Comparison of ENCODE assay signal across 8 mouse cellular contexts in the genomic region with DNA sequence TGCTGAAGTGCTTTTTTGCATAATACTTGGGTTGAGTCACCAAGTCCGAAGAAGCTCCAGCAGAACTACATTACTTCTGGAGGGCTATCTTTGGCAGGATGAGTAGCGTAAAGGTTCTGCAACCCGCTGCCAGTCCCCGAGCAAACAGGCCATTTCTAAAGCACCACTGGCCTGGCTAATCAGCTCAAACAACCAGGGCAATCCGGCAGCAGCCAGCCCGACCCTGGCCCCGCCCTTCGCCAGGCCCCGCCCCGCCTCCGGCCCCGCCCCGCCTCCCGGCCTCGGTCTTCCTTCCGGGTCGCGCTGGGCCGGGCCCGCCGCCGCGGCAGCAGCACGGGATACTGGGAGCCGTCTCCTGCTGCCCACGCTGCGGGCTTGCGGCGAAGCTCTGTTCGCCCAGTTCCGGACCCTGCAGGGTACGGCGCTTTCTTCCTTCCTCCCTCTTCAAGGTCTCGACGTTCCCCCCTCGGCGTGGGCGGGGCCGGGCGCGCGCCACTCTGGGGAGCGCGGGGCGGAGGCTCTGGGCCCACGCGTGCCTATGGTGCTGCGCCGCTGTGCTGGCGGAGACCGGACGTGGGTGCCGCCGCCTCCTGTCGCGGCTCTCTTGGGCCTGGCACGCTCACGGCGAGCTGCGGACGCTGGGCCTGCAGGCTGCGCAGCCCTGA. TPM values are rescaled to one million over a fixed set of nuclear protein-coding genes. Genes with fewer than 3 reads are reported as not detected.
DNase-seq lines count a peak whose midpoint lies in the region; ATAC-seq and TF ChIP-seq lines count a peak whose summit lies in the region.

Gene Fbxl4 (plus strand): TSS at position 278 of the 665 bp plus-strand sequence.

- peak; percentile 78 for TF ChIP-seq POLR2A in heart, adult 2 months (IDR thresholded peaks at IDR 0.05; ENCODE audit: insufficient read depth, low read depth, low read length)

- no peak for TF ChIP-seq CTCF in heart, adult 2 months (IDR thresholded peaks at IDR 0.05)

- H3K36me3 ChIP-seq in embryonic facial prominence, embryonic 13.5 days, result no peaks in the 10 kb centered on the region
- H3K36me3 ChIP-seq in heart, adult 2 months (ENCODE audit: control insufficient read depth, insufficient read depth, low read length), result peaks cover 2% of the 10 kb centered on the region; the same call in 1 of the 2 replicates
- no peaks in the 10 kb centered on the region for H3K36me3 ChIP-seq in limb, embryonic 13.5 days
- H3K36me3 ChIP-seq in midbrain, embryonic 16.5 days (ENCODE audit: control insufficient read depth, insufficient read depth, low read length), result no peaks in the 10 kb centered on the region

- peak within 1 kb of the TSS; percentile 81 for H3K4me2 ChIP-seq in embryonic facial prominence, embryonic 13.5 days
- peak within 1 kb of the TSS; percentile 78 for H3K4me2 ChIP-seq in limb, embryonic 13.5 days (replicated peaks)
- peak within 1 kb of the TSS; percentile 77 for H3K4me2 ChIP-seq in midbrain, embryonic 16.5 days (ENCODE audit: low read length)

- intact Hi-C loops in heart, adult 2 months (cut with DNase I), result loop anchor here (2.0 to 5.0 kb wide), 2 partner anchors 23 to 45 kb away; no protein-coding TSS in a partner anchor

- no peak for TF ChIP-seq EP300 in heart, adult 2 months (IDR thresholded peaks at IDR 0.05; ENCODE audit: insufficient read depth, low read depth, low read length)

- H3K9ac ChIP-seq in embryonic facial prominence, embryonic 13.5 days, result peak within 1 kb of the TSS; percentile 87
- H3K9ac ChIP-seq in heart, adult 2 months (ENCODE audit: low read depth, low read length), result peak within 1 kb of the TSS; percentile 85
- H3K9ac ChIP-seq in limb, embryonic 13.5 days, result peak within 1 kb of the TSS; percentile 83
- peak within 1 kb of the TSS; percentile 87 for H3K9ac ChIP-seq in midbrain, embryonic 16.5 days (ENCODE audit: low read depth, low read length)

- peak; percentile 96 for ATAC-seq in embryonic facial prominence, embryonic 13.5 days (ENCODE audit: insufficient number of reproducible peaks, insufficient read depth, low FRiP score, low TSS enrichment, low read depth)
- ATAC-seq in limb, embryonic 13.5 days (ENCODE audit: low FRiP score, low read depth), result peak; percentile 96
- peak; percentile 98 for ATAC-seq in midbrain, embryonic 16.5 days

- H3K79me2 ChIP-seq in heart, adult 2 months (replicated peaks; ENCODE audit: control insufficient read depth, insufficient read depth, low read length), result peaks cover 3% of the 10 kb centered on the region; the same call in 1 of the 2 replicates

- peak within 1 kb of the TSS; percentile 72 for H3K4me3 ChIP-seq in embryonic facial prominence, embryonic 13.5 days
- H3K4me3 ChIP-seq in heart, adult 2 months, result peak within 1 kb of the TSS; percentile 65
- H3K4me3 ChIP-seq in limb, embryonic 13.5 days, result peak within 1 kb of the TSS; percentile 55
- peak within 1 kb of the TSS; percentile 72 for H3K4me3 ChIP-seq in midbrain, embryonic 16.5 days (ENCODE audit: low read depth, low read length)

- peak; percentile 93 for DNase-seq in 3134 (ENCODE audit: extremely low read depth, insufficient read length, low spot score)
- peak; percentile 87 to 92 for DNase-seq in adrenal gland, postnatal 36 days
- DNase-seq in heart, adult 2 months, result peak; percentile 92 to 93
- DNase-seq in kidney, adult 8-10 months, result peak; percentile 80 to 81
- DNase-seq in spleen, postnatal 10 days (ENCODE audit: low spot score in 2 of 2), result peak; percentile 81 to 85

- peaks cover 4% of the 10 kb centered on the region for H3K9me3 ChIP-seq in embryonic facial prominence, embryonic 13.5 days
- peaks cover 9% of the 10 kb centered on the region; the same call in 1 of the 2 replicates for H3K9me3 ChIP-seq in limb, embryonic 13.5 days
- H3K9me3 ChIP-seq in midbrain, embryonic 16.5 days (replicated peaks; ENCODE audit: control insufficient read depth, low read length, poor library complexity, severe bottlenecking), result no peaks in the 10 kb centered on the region

- H3K4me1 ChIP-seq in embryonic facial prominence, embryonic 13.5 days, result peaks cover 6% of the 10 kb centered on the region
- H3K4me1 ChIP-seq in heart, adult 2 months (ENCODE audit: control insufficient read depth, insufficient read depth, low read length), result peaks cover 6% of the 10 kb centered on the region
- H3K4me1 ChIP-seq in limb, embryonic 13.5 days, result peaks cover 10% of the 10 kb centered on the region
- peaks cover 15% of the 10 kb centered on the region for H3K4me1 ChIP-seq in midbrain, embryonic 16.5 days (ENCODE audit: control insufficient read depth, insufficient read depth, low read length)

- under 1% methylated on average over 53 of the region's 62 CpGs for WGBS in embryonic facial prominence, embryonic 13.5 days
- WGBS in heart, adult 2 months, result under 1% methylated on average over 62 of the region's 62 CpGs
- WGBS in limb, embryonic 13.5 days, result under 1% methylated on average over 37 of the region's 62 CpGs
- under 1% methylated on average over 40 of the region's 62 CpGs for WGBS in midbrain, embryonic 16.5 days

- H3K27me3 ChIP-seq in embryonic facial prominence, embryonic 13.5 days, result no peaks in the 10 kb centered on the region
- no peaks in the 10 kb centered on the region for H3K27me3 ChIP-seq in heart, adult 2 months (ENCODE audit: control insufficient read depth, insufficient read depth, low read length)
- no peaks in the 10 kb centered on the region for H3K27me3 ChIP-seq in limb, embryonic 13.5 days
- no peaks in the 10 kb centered on the region for H3K27me3 ChIP-seq in midbrain, embryonic 16.5 days (ENCODE audit: control insufficient read depth, insufficient read depth, low read depth, low read length)

- H3K27ac ChIP-seq in embryonic facial prominence, embryonic 13.5 days, result peak within 1 kb of the TSS; percentile 93
- peak within 1 kb of the TSS; percentile 92 for H3K27ac ChIP-seq in heart, adult 2 months
- H3K27ac ChIP-seq in limb, embryonic 13.5 days, result peak within 1 kb of the TSS; percentile 87
- H3K27ac ChIP-seq in midbrain, embryonic 16.5 days (ENCODE audit: low read length), result peak within 1 kb of the TSS; percentile 93

RNA-seq across cellular contexts. Expression of gene Fbxl4, which starts in this region (rescaled TPM):
- 10 to 100 TPM; 14.4 to 25.1 TPM for total RNA-seq in adrenal gland, postnatal 36 days (2021)
- polyA plus RNA-seq in embryonic facial prominence, embryonic 13.5 days (2015; fragmentation: Nextera tagmentation; extraction: Ambion mirVana), result 13.1 and 13.2 TPM in 2 replicates
- 1 to 10 TPM; 9.5 to 9.6 TPM for total RNA-seq in heart, adult 2 months (2021)
- polyA plus RNA-seq in heart, adult 2 months (2012; rRNA removed), result 10.6 and 17.2 TPM in 2 replicates
- polyA plus RNA-seq in limb, embryonic 13.5 days (2015; fragmentation: Nextera tagmentation; extraction: Ambion mirVana), result 12.8 and 13.4 TPM in 2 replicates
- 15.8 and 17.3 TPM in 2 replicates for polyA plus RNA-seq in midbrain, embryonic 16.5 days (2015; fragmentation: Nextera tagmentation; extraction: Ambion mirVana)

Comparison
In these comparisons a context has a peak if more than half of its experiments do, and no peak if none do; other contexts are left out.
1. Peak in every context shown above with its lines: DNase-seq, ATAC-seq, H3K4me3 ChIP-seq and H3K27ac ChIP-seq.